Mouse (Mus musculus) telencephalon, adult 2 months (tissue): ENCODE data around the gene Tfap2a.

Source experiments
- DNase-seq: peaks from one replicate; pipeline ENCODE4 v3.0.0-alpha.2; 2011; ENCODE audit warnings: low read depth, low spot score

The Tfap2a gene

DNA sequence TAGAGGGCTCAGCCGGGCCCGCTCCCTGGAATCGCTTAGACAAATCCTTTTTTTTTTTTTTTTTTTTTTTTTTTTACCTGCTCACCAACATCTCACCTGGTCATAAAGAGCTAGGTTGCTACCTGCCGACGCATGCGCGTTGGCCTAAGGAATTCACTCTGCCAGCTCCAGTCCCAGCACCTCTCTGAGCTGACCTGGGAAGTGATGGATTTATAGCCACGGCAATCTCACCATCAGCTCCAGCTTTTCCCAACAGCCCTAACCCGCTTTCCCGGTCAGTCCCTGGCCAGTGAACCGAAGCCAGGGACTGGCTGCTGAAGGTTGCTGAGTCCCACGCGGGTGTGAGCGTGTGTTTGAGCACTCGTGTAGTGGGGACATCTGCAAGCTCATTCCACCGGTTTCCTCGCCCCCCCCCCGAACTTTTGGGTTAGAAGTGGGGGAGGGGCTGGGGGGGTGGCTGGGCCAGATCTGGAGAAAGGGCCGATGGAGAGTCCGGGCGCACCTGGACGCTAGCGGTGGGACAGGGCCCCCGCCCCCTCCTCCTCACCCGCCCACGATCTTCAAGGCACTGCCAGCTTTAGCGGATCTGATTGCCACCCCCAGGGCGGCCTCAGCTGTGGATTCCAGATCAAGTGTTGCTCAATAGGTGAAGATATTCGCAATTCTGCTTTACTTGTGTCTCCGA lies at the start of gene Tfap2a:
TSS of gene Tfap2a (minus strand) at position 181 of the 685 bp plus-strand sequence.
- no peak for DNase-seq

DNA sequence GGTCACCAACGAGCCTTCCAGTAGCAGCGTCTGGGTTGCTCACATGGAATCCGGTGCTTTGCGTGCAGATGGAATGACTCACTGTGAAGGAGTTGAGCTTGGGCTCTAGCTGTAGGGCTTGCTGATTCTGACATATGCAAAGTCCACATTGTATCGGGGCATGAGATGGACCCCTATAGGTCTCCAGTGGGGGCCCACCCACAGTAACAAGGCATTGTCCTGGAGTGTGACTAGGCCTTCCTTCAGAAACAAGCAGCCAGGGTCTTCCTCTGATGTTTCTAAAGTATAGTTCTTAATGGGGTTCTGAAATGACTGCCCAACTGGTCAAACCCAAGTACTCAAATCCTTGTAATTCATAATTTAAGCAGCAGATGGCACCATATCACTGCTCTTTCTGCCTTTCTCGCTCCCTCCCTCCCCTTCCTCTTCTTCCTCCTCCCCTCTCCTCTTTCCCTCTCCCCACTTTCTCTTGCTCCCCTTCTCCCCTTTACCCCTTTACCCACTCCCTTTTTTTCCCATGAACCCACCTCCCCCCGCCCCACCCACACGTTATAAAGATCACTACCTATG lies 46.1 kb upstream of the Tfap2a start:
- no peak for DNase-seq

DNA sequence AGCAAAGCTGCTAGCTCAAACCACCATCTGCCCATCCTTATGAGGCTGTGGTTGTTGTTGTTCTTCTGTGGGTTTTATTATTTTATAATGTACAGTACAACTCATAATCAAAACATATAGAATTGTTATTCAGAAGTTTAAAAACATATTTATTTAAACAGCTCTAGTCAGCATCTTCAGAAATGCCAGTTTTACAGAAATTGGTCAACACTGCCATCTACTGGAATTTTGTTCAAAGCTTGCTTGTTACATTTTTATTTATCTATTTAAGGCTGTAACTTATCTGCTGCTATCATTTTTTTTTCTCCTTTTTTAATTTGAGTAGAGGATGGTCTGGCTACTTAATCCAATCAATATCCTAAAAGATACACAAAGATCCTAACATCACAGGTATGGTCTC lies 19.8 kb upstream of the Tfap2a start:
- DNase-seq, result peak; percentile 41

DNA sequence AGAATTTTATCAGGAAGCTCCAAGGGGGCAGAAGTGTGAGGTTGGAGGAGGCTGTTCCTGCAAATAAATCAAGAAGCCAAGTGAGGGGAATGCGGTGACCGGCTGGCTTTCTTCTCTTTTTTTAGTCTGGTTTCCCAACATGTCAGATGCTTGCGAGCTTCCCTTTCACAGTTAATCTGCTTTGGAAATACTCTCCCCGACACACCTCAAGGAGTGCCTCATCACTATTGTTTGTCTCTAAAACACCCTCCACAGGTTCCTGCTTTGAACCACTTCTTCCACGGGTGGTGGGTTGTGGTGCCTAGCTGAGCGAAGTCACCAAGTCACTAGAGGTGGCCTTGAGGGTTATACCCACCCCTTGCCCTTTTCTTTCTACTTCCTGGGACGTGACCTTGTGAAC lies 18.2 kb upstream of the Tfap2a start:
- DNase-seq, result no peak

DNA sequence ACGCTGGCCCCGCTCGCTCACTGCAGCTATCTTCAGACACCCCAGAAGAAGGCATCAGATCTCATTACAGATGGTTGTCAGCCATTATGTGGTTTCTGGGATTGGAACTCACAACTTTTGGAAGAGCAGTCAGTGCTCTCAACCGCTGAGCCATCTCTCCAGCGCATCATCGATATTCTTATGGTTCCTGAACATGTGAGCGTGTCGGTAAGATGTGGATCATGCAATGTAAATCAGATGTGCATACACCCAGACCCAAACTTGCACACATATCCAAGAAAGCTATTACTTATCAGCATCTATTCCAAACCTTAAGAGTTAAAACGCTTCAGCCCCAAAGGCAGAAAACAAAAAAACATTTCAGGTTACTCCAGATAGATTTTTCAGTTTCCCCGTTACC lies 15.9 kb upstream of the Tfap2a start:
- no peak for DNase-seq

DNA sequence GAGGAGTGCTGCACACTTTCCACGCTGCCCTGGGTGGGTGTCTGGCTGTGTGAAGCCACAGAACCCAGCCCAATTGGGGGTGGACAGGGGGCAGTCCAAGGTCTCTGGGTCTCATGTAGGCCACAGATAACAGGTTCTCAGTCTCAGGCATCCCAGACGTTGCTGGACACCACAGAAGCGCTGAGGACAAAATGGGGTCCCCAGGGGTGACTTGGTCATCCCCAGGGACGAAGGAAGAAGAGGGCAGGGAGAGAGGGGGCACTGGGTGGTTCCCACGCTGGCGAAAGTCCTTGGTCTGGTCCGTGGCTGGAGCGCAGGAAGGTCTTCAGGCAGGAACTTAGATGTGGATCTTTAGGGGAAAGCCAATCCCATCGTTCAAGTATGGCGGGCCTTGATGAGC lies 13.7 kb upstream of the Tfap2a start:
- DNase-seq, result no peak

DNA sequence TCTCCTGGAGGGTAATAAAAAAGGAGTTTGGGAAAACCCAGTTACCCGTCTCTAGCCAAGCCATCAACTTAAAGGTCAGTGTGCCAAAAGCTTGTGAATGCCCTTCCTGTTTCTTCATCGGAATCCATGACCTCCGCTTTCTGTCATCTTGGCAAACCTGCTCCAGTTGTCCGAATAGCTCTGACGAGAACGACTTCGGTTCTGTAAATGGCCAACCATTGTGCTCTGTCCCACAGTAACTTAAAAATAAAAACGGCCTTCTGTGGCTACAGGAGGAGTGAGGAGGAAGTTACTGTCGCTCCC lies 11.4 kb upstream of the Tfap2a start:
- DNase-seq, result no peak

DNA sequence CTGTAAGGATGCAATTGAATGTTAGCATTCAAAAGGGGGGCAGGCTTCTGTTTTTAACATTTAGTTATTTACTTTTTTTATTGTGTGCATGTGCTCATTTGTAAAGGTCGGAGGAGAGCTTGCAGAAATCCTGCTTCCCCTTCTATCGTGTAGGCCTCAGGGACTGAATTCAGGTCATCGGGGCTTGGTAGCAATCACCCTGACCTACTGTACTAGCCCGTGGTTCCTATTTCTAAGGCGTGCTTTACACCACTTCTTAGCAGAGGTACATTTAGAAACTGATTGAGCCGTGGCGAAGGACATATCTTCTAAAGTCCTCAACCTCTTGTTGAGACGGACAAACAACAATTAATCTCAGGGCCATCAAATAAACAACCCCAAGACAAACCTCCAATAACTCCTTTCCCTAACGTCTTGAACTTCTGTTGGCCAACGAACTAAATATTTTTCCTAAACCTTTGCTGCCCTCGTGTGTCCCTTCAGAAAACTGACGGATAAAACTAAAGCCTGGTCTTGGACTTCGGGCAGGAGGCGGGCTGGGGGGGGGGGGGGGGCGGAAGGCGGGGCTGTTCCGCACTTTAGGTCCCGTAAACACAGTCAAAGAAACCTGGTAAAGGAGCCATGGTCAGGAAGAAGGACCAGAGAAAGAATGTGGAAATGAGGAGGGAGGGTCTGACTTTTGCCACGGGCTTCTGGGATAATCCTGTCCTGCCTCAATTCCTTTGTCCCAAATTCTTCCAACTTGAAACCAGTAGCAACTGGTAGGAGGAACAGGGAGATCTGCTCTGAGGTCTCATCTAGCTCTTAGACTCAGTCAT lies 10.8 kb upstream of the Tfap2a start:
- no peak for DNase-seq

DNA sequence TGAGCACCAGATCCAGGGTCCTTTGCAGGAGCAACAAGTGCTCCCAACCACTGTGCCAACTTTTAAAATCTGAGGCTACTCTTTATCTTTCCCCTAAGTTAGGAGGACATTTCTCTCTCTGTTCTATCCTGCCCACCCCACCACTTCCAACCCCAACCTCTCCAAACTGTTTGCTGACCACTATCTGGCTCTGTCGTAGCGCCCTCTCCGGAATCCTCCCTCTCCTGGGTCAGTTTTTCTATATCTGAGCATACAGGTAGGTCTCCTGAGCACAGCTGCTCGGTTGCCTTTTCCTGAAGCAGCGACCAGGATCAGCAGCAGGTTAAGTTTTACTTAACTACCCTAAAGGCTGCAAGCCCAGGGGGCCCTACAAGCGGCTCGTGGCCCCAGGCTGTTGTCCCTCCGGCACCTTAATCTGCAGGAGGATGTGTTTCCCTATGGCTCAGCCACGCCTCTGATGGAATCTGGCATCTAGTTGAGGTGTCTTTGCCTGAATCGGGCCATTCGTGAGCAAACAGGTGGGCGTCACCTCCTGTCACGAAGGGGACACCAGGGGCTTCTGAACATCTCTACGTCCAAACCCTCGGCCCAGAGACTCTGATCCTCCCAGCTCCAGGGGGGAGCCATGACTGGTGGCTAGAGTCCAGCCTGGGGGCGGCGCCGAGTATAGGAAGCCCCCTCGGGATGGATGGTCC lies 6.1 kb upstream of the Tfap2a start:
- no peak for DNase-seq

DNA sequence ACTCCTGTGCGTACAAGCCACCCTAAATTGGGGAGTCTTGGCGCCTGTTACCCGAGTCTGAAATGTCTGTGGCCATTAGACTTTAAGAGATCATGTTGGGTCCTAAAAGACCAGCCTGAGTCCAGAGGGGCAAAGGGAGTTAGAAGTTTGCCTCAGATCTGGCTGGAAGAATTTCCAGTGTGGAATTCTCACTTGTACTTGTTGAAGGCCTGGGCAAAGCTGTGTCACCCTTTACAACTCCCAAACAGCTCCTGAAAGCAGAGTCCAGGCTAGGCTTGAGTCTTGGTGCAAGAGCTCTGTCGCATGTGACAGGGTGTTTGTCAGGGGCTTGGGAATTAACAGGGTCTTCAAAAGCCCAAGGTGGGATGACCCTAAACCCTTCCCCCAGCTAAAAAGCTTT lies 5.0 kb upstream of the Tfap2a start:
- DNase-seq, result no peak

DNA sequence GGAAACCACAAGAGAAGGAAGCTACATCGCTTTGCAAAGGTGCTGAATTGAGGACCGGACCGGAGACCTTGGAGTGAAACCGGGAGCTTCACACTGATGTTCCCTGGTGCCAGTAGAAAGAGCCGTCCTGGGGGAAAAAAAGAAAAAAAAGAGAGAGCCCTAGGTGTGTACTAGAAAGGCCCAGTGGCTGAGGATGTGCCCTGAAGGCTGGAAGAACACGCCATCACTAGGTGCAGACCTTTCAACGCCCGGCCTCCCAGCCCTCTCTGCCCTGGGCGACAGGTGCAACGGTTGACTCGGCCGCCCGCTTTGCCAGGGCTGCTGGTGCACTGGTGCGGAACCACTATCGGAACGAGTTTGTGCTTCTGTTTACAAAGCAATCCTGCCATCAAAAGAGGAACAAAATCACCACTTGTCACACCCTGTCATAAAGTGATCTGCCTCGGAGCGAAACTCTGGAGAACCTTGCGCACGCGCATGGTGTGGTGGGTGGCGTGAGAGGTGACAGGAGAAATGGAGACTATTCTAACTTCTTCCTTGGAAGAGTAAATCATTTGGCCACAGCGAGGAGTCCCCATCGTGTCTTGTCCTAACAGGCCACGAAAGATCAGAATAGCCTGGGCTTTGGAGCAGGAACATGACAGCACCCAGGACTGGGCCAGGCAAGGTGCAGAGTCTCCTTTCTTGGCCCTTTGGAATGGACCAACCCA lies 3.8 kb upstream of the Tfap2a start:
- DNase-seq, result no peak

DNA sequence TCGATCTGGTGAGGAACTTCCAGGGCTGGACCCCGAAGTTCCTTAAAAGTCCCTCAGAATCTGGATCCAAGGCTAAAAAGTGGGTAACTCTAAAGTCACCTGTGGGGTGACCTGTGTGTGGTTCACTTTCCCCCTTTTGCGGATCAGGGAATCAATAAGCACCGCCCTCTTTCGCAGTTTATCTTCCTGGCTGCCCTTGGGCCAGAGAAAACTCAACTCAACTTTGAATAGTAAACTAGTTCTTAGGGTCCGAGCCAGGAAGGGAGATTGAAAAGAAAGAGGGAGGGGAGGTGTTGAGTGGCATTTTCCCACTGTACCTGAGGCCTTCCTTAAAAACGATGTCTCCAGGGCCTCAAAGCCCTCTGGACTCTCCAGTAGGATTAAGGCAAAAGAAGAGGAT lies 3.3 kb upstream of the Tfap2a start:
- no peak for DNase-seq

DNA sequence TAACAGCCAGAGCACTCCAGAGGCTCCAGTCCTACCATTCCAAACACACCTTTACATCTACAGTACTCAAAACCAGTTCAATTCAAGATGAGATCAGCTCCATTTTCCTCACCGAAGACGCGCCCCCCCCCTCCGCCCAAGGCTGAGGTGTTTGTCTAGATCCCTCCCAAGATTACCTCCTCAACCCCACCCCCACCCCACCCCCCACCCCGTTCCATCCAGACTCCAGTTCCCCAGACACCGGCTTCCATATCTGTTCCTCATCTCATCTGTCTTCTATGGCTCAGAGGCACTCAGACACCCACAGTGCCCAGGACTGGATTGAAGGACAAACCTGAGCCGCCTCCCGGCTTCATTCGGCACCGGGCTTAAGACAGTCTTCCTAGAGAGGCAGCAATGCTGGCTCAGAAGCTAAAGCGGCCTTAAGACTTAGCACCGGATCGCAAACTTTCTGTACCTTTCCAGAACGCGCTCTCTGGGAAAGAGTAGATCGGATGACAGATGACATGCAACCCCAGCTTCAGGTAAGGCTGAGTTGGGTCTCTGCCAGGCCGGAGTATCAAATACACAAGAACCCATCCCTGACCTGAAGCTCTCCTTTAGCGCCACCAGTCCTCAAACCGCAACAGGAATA lies 2.7 kb upstream of the Tfap2a start:
- no peak for DNase-seq

DNA sequence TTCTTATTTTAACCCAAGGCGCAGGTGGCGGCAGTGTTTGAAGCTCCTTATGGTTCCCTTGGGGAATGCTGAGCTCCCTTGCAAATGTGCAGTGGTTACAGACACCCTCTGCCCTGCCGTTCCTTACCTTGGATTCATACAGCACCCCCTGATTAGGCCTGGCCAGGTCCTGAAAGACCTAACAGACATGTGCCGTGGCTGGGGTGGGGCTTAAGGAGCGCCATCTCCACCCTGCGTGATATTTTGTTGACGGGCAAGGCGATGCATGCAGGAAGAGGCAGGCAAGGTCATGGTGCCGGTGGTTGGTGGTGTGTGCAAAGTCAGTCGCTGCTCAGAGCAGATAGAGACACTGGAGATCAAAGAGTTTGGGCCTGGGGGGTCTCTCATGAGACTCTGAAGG lies 1.7 kb upstream of the Tfap2a start:
- DNase-seq, result no peak

DNA sequence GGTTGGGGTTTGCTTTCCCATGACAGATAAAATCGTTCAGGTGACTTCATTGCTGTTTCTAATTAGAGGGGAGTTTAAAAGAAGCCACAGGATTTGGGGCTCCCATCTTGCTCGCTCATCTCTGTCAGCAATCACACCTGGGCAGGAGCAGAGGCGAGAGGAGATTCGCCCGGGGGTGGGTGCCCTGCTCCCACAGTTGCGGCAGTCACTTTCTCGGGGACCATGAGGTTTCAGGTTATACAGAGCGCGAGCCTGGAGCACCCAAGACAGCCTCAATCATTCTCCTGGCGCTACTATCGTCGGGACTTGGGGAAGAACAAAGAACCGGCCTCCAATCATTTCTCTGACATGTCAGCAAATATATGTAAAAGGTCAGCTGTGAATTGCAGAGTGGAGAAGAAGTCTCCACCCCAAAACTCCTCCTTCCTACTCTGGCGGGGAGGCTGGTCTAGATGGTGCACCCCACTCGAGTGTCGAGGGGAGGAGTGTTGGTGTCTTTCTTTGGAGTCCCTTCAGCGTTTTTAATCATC lies 1.0 kb upstream of the Tfap2a start:
- DNase-seq, result no peak

DNA sequence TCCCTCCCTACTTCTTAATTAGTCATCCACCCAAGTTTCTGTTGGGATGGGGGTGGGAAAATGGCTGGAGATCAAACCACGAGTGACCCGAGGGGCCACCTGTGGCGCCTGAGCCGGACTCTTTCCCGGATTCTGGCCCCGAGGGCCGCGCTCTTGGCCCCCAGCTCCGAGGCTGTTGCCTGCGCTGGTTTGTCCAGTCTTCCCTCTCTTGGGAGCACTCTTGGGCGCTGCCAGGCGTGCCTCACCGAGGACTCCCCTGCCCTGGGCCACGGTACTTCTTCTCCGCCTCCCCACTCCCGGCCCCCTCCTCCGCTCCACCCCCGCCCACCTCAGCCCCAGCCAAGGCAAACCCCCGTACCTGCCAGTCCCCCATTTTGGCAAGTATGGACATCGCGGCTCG lies 415 bp downstream of the Tfap2a start:
- no peak for DNase-seq

DNA sequence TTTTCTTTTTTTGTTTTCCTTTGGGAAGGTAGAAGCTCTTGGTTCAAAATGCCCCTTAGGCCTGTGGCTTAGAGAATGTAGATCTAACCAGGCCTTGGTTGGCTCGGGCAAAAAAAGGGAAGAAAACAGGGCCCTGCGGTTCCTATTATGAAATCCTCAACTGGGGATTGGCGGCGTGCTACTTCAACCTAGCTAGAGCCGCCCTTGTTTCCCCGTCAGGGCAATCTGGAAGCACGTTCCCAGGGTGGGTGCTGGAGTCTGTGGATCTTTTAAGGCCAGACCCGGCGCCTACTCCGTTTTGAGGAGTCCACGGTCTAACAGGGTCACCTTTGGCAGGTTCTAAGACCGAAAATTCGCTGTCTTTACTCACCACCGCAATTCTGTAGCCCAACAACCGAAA lies 1.1 kb downstream of the Tfap2a start:
- DNase-seq, result no peak

DNA sequence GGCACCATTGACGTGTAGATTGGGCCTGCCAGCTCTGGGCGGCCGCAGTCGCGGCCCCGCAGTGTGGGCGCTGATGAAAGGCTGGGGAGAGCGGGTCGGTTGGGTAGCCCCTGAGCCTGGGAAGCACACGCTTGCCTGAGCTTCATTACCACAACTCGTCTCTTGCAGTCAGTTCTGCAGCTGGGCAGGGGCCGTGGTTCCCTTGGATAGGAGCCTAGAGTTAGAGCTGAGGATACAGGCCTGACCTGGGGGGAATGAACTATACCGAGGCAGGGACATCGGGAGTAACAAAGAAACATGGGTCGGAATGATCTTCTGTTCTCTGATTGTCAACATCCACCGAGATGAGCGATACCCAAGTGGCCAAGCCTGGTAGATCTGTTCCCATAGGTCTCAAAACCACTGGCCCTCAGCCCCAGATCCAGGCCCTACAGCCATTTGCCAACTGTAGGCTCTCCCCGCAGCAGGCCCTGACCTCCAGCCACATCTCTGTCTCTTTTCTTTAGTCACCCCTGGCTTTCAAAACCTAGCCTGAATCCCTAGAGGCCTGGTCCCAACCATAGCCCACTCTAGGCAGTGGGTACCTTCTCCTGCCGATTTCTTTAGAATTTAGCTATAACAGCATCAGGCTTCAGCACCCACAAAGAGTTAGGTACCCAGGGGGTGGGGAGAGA lies 1.9 kb downstream of the Tfap2a start:
- DNase-seq, result no peak

DNA sequence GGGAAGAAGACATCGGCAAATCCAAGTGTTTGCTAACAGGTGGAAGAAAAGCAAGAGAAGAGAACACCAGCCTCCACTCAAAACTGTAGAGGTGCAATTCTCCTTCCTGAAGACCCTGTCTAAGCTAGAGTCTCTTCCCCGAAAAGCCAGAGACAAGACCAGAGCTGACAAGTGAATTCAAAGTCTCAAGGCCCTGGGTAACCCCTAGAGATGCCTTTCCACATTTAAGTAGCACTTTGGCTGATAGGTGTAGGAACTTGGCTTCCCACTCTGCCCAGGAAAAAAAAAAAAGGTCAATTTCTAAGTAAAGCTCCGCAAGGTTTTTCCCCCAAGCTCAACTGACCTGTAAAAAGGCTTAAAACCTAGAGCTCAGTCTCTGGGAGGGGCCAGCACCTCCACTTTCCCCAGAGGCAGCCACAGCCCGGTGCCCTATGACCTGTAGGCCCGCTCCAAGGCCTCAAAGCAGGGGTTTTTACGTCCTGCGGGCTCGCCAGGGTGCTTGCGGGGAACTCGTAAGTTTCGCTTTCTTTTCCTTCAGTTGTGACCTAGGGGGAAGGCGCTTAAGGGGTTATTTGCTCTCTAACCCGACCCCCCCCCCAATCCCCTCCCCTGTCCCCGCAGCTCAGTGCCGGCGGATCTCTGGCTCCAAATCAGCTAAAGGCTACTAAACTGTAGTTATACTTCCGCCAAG lies 2.6 kb downstream of the Tfap2a start:
- no peak for DNase-seq

DNA sequence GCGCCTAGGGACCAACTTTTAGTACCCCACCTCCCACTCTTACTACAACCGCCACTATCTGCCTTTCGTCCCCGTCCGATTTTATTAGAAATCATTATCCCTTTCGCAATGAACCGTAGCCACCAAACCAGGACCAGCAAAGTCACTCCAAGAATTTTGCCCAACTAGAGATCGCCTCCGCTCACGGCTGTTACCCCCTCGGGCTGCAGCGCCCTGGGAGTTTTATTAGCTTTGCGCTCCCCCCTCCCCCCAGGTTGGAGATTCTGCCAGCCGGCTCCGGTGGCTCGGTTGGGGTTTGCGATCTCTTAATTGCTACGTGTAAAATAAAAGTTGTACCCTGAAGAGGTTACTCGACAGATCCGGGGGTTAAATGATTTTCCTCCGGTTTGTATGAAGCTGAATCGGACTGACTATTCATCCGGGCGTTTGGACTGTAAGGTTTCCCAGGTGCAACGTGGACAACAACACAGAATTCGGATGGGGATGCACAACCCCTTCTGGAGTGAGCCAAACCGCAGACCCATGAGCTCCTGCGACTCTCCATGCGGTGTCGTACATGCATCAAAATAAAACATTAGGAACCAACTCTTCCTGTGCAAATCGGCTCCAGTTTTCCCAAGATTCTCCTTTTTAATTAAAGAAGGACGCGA lies 3.7 kb downstream of the Tfap2a start:
- no peak for DNase-seq
